Mouse (Mus musculus) heart, postnatal 25 days (tissue): ENCODE measurements around the gene Eps8l1. TPM values are rescaled to one million over a fixed set of nuclear protein-coding genes. Genes with fewer than 3 reads are reported as not detected.
"Not testable (repeated sequence)": the region's sequence is repeated elsewhere in the genome, so short reads cannot be mapped to it uniquely, and the experiment has no call there.

Source experiments
- DNase-seq: peaks from one replicate; pipeline ENCODE4 v3.0.0; 2022; ENCODE audit warnings: low spot score
- intact Hi-C: fragments of 180-260 bp; cut with DNase I; formaldehyde crosslinking; loops from one replicate; pipeline ENCODE4 v1.15.1; 2025
- microRNA-seq: library from miRNA; unstranded; fragments of <30 nt; microRNA quantifications from one replicate; pipeline ENCODE4 v1.2.0, GENCODE M21; 2022
- total RNA-seq, 2 experiments: library from RNA; stranded (reverse); gene quantifications; 2 replicates each; pipeline ENCODE4 v1.2.3; 2021

Eps8l1 gene
- total RNA-seq, 2 experiments from 2014 or later, result 2.3 to 3.6 TPM

DNA sequence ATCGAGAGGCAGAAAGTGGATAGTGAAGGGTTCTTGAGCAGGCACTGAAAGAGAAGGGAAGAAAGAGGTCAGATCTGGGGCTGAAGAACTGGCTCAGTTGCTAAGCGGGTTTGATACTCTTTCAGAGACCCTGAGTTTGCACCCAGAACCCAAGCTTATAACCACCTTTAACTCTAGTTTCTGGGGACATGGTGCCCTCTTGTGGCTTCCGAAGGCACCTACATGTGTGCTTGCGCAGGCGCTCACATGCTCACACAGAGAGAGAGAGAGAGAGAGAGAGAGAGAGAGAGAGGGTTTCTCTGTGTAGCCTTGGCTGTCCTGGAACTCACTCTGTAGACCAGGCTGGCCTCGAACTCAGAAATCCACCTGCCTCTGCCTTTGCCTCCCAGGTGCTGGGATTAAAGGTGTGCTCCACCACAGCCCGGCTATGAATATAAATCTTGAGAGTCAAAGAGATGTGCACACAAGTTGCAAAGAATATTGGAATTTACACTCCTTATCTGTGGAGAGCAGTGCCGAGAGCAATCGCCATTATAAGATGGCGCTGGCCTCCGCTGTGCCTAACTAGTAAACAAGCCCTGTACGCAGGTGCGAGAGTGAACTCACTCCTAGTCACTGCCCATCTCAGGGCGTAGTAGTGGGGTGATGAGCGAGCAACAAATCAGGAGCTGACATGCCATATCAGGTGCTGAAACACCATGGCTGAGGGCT, 63.9 kb downstream of the Eps8l1 start, which contains the start of gene Tnni3:
Gene Tnni3, minus strand, starts transcription at position 18 of the 711 bp plus-strand sequence.
- DNase-seq, result not testable (repeated sequence)
- intact Hi-C loops, result loop anchor here (2.0 kb wide), 2 partner anchors 44 to 94 kb away; no protein-coding TSS in a partner anchor

DNA sequence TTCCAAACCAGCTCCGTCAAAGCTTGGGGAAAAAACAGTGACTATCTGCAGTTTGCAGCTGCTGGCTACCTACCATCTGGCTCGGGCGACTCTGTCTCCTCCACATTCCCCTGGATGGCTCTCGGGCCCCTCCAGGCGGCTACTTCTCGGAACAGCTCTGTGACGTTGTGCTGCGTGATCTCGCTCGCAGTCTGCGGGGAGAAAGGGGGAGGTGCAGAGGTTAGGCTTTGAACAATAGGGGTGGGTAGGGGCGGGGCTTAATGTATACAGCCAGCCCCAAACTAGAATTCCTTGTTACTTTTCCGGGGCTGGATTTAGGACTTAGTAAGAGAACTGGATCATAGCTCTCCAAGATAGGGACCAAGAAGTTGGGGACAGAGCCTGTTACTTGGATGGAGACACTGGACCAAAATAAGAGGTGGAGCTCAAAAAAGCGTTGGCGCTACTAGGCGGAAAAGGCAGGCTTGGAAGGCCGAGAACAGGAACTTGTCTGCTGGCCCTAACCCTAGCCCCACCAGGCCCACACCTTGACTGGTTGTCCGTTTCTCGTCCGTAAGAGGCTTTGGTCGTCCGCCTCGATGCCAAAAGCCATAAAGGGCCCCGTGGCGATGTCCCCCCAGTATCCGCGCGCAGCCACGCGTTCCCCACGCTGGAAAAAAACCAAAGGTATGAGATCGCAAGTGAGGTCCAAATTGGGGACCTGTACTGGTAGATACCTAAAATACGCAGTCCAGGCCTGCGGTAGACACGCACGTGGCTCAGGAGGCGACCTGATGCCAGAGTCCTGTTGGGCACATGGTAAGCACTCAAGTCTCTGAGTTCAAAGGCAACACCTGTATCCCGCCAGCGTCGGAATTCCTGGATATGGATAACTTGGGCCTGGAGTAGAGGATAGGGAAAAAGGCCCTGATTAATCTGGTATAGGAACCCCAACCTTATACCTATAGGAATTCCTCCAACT, 66.1 kb downstream of the Eps8l1 start:
- DNase-seq, result peak; percentile 68
- intact Hi-C loops, result no loop called here

DNA sequence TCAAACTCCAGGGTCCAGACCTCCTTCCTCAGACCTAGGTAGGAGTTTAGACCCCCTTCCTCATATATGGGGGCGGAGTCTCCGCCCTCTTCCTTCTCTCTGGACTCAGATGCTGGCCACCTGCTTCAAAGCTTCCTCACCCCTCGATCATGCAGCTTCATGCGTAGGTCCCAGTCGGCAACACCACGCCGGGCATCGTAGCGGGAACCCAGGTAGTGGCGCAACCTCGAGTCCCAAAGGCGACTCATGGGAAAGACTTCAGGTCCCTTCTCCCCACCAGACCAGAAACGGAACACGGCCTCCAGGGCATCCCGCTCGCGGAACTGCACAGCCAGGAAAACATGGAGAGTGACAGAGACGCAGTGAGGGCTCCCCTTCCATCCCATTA, 66.8 kb downstream of the Eps8l1 start:
- intact Hi-C loops, result no loop called here
- no peak for DNase-seq

Small RNA genes lying within 50 kb of the gene (microRNA-seq; reads per million reads assigned to microRNA genes)
- gene Gm24605, result not detected

Other genes starting within 250 kb of the Eps8l1 start
- 1 to 10 TPM; 1.2 TPM for gene Lilra5, start 222.9 kb upstream of the Eps8l1 start, total RNA-seq
- gene Ncr1, start 123.0 kb upstream of the Eps8l1 start, total RNA-seq, result not detected
- gene Gp6, start 62.9 kb upstream of the Eps8l1 start, total RNA-seq, result under 1 TPM; 0.16 to 0.34 TPM
- gene Rdh13, start 15.0 kb upstream of the Eps8l1 start, total RNA-seq, result 10 to 100 TPM; 31.4 to 35.8 TPM
- 10 to 100 TPM; 54.7 to 61.2 TPM for gene Ppp1r12c, start 41.0 kb downstream of the Eps8l1 start, total RNA-seq
- gene Tnnt1, start 55.7 kb downstream of the Eps8l1 start, total RNA-seq, result 10 to 100 TPM; 26.1 to 30.7 TPM
- over 10,000 TPM in 1 of 2 experiments, 1,000 to 10,000 TPM in 1; 9,719 to 10,316 TPM for gene Tnni3, start 63.6 kb downstream of the Eps8l1 start, total RNA-seq
- 1 to 10 TPM; 2.6 to 3.2 TPM for gene Dnaaf3, start 71.8 kb downstream of the Eps8l1 start, total RNA-seq
- 1 to 10 TPM in 1 of 2 experiments, under 1 TPM in 1; 0.94 to 1.1 TPM for gene Syt5, start 86.9 kb downstream of the Eps8l1 start, total RNA-seq
- not detected for gene Ptprh, start 143.4 kb downstream of the Eps8l1 start, total RNA-seq
- gene Tmem86b, start 170.7 kb downstream of the Eps8l1 start, total RNA-seq, result 1 to 10 TPM; 4.9 to 6.4 TPM
- gene Ppp6r1, start 198.3 kb downstream of the Eps8l1 start, total RNA-seq, result 10 to 100 TPM; 74.9 to 76.3 TPM
- gene Hspbp1, start 224.4 kb downstream of the Eps8l1 start, total RNA-seq, result 10 to 100 TPM; 32.1 to 33.3 TPM
- 1 to 10 TPM; 1.1 to 1.3 TPM for gene Brsk1, start 229.9 kb downstream of the Eps8l1 start, total RNA-seq